Mouse (Mus musculus) intestine, embryonic 16.5 days (tissue): Measurements from ENCODE around the gene Zfp956. TPM values are rescaled to one million over a fixed set of nuclear protein-coding genes. Genes with fewer than 3 reads are reported as not detected.
"Not testable (repeated sequence)": the region's sequence is repeated elsewhere in the genome, so short reads cannot be mapped to it uniquely, and the experiment has no call there.

Experiments
- ATAC-seq: fragments of 200-750 bp; cut with Nextera tagmentation; 2 replicates; pipeline ENCODE4 v1.8.0; 2017; ENCODE audit warnings: moderate TSS enrichment, moderate library complexity
- H3K27ac ChIP-seq: fragments of 300-500 bp; sonication (generic); 2 replicates; pipeline ENCODE4 v1.5.1; 2014; ENCODE audit warnings: mild to moderate bottlenecking, low read length
- H3K27me3 ChIP-seq: fragments of 300-500 bp; sonication (generic); replicated peaks from 2 replicates; pipeline ENCODE4 v1.6.1; 2014; ENCODE audit warnings: low read length, control low read depth, mixed read lengths; ENCODE audit not compliant: control insufficient read depth, insufficient read depth
- H3K36me3 ChIP-seq: fragments of 300-500 bp; sonication (generic); 2 replicates; pipeline ENCODE4 v1.6.1; 2014; ENCODE audit warnings: low read length, control low read depth; ENCODE audit not compliant: control insufficient read depth, insufficient read depth
- H3K4me1 ChIP-seq: fragments of 300-500 bp; sonication (generic); 2 replicates; pipeline ENCODE4 v1.6.1; 2014; ENCODE audit warnings: low read length, control low read depth, mixed read lengths; ENCODE audit not compliant: control insufficient read depth, insufficient read depth
- H3K4me2 ChIP-seq: fragments of 300-500 bp; sonication (generic); 2 replicates; pipeline ENCODE4 v1.6.1; 2014; ENCODE audit warnings: low read depth, low read length, control low read depth
- H3K4me3 ChIP-seq: fragments of 300-500 bp; sonication (generic); 2 replicates; pipeline ENCODE4 v1.5.1; 2014; ENCODE audit warnings: mild to moderate bottlenecking, low read length
- H3K9ac ChIP-seq: fragments of 300-500 bp; sonication (generic); 2 replicates; pipeline ENCODE4 v1.6.1; 2014; ENCODE audit warnings: low read depth, low read length
- H3K9me3 ChIP-seq: fragments of 300-500 bp; sonication (generic); 2 replicates; pipeline ENCODE4 v1.6.1; 2016; ENCODE audit warnings: low read length, control low read depth; ENCODE audit not compliant: control insufficient read depth
- WGBS: fragments of 180-500 bp; shearing (Covaris S2); extraction: QIAGEN DNeasy Blood & Tissue Kit; methylation state at CpG from one replicate; pipeline ENCODE4 v1.1.7; 2014; 5-methylcytosine and 5-hydroxymethylcytosine counted together
- polyA plus RNA-seq: library from polyadenylated mRNA; unstranded; fragments of >200 nt; fragmentation: Nextera tagmentation; extraction: Ambion mirVana; gene quantifications from 2 replicates; pipeline ENCODE4 v1.2.1, GENCODE M21; 2015

Zfp956 gene
- polyA plus RNA-seq, 1 experiment from 2014 or later, result 9.3 TPM

DNA sequence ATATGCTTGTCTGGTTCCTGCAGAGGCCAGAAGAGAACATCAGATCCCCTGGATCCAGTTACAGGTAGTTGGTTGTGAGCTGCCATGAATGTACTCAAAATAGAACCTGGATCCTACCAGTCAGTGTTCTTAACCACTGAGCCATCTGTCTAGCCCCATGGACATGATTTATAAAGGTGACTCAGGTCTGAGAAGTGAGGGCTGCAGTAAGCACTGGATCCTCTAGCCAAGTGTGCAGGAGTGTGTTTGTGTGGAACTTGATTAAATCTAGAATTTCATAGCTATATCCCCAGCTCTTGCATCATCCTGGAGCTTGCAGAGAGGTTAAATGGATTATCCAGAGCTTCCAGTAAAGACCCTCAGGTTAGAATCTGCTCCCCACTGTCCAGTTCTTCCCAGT is 4.6 kb downstream of the Zfp956 start:
- H3K4me3 ChIP-seq, result no peak overlapping the region
- ATAC-seq, result no peak
- H3K27ac ChIP-seq, result no peak overlapping the region
- H3K27me3 ChIP-seq, result no peaks in the 10 kb centered on the region
- no peak overlapping the region for H3K9ac ChIP-seq
- H3K4me2 ChIP-seq, result no peak overlapping the region
- 0 out of 2 replicates have a peak, but pooled peaks cover 12% of the 10 kb centered on the region for H3K36me3 ChIP-seq
- H3K9me3 ChIP-seq, result no peaks in the 10 kb centered on the region
- H3K4me1 ChIP-seq, result peaks cover 9% of the 10 kb centered on the region; the same call in 1 of the 2 replicates

DNA sequence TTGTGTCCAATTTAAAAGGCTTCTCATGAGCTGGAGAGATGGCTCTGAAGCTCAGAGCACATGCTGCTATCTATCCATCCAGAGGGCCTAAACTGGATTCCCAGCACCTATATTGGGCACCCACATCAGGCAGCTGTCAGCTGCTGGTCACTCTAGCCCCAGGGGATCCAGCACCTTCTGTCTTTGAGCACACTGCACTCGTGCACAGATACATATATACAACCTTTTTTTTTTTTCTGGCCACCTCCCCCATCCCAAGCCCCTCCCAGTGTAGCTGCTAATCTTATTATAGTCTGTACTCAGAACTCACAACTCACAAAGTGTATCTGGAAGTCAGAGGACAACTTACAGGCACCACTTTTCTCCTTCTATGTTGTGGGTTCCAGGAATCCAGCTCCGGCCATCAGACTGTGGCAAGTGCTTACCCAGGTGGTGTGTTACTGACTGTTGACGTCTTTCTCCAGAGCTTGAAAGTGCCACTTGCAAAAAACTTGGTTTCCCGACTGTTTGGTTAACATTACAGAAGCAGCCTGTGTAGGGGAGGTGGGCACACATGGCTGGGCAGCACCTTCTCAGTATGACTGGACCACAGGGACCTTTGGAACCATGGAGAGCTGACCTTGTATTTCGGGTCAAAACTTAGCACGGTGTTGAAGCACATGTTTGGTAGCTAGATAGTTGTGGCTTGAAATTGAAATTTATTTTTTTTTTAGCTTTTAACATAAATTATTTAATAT is 7.7 kb downstream of the Zfp956 start:
- H3K9me3 ChIP-seq, result no peaks in the 10 kb centered on the region
- no peak overlapping the region for H3K4me2 ChIP-seq
- no peaks in the 10 kb centered on the region for H3K4me1 ChIP-seq
- H3K27me3 ChIP-seq, result no peaks in the 10 kb centered on the region
- H3K4me3 ChIP-seq, result no peak overlapping the region
- 86% methylated on average over 6 of the region's 6 CpGs for WGBS
- no peak for ATAC-seq
- H3K27ac ChIP-seq, result no peak overlapping the region
- H3K9ac ChIP-seq, result no peak overlapping the region
- H3K36me3 ChIP-seq, result 0 out of 2 replicates have a peak, but pooled peaks cover 12% of the 10 kb centered on the region

DNA sequence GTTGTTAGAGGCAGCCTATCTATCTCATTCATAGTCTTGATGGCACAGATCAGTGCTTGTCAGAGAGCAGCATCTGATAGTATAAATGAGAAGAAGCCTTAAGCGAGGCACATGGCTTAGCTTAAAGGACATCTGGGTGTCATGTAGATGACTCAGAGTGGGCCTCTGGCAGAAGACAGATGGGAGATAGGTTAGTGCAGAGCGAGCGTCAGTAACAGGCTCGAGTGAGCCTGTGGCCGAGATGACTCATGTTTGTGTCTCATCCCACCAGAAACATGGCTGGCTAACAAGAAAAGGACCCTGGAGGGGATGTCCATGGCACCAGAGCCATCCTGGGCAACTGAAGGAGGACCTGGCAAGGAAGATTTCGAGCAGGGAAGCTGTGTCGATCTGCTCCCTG is 9.9 kb downstream of the Zfp956 start:
- H3K4me1 ChIP-seq, result no peaks in the 10 kb centered on the region
- H3K27me3 ChIP-seq, result no peaks in the 10 kb centered on the region
- H3K4me3 ChIP-seq, result no peak overlapping the region
- 73% methylated on average over 7 of the region's 7 CpGs for WGBS
- no peak overlapping the region for H3K4me2 ChIP-seq
- 0 out of 2 replicates have a peak, but pooled peaks cover 12% of the 10 kb centered on the region for H3K36me3 ChIP-seq
- no peak overlapping the region for H3K27ac ChIP-seq
- no peak overlapping the region for H3K9ac ChIP-seq
- no peaks in the 10 kb centered on the region for H3K9me3 ChIP-seq
- ATAC-seq, result no peak

DNA sequence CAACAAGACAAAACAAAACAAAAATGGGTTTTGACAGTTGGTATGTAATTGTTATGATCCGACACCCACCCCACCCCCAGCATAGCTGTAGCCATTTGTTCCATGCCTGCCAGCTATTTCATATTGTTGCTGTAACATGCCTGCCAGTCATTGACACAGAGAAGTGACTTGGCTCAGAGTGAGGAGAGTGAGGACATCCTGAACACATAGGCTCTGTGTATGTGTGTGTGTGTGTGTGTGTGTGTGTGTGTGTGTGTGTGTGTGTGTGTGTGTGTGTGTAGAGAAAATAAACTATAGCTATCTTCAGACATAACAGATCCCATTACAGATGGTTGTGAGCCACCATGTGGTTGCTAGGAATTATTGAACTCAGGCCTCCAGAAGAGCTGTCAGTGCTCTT is 15.0 kb downstream of the Zfp956 start:
- WGBS, result 88% methylated on average over 1 of the region's 1 CpGs
- H3K9me3 ChIP-seq, H3K4me1 ChIP-seq, H3K4me3 ChIP-seq, H3K27me3 ChIP-seq, H3K4me2 ChIP-seq, H3K27ac ChIP-seq, H3K36me3 ChIP-seq, H3K9ac ChIP-seq, ATAC-seq: not testable (repeated sequence)

DNA sequence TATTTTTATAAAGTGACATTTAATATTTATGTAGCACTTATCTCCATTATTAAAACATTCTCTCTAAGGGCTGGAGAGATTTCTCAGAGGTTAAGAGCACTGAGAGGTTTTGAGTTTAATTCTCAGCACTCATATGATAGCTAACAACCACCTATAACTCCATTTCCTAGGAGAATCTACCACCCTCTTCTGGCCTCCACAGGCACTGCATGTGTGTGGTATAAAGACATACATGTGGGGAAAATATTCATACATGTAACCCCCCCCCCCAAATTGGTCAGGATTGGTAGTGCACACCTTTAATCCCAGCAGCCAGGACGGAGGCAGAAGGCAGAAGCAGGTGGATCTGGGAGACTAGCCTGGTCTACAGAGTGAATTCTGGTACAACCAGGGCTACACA is 21.4 kb downstream of the Zfp956 start:
- H3K9me3 ChIP-seq, result no peaks in the 10 kb centered on the region
- 85% methylated on average over 1 of the region's 1 CpGs for WGBS
- no peak overlapping the region for H3K4me3 ChIP-seq
- no peak overlapping the region for H3K27ac ChIP-seq
- H3K27me3 ChIP-seq, result no peaks in the 10 kb centered on the region
- H3K9ac ChIP-seq, result no peak overlapping the region
- ATAC-seq, result no peak
- no peaks in the 10 kb centered on the region for H3K36me3 ChIP-seq
- H3K4me1 ChIP-seq, result no peaks in the 10 kb centered on the region
- H3K4me2 ChIP-seq, result no peak overlapping the region

DNA sequence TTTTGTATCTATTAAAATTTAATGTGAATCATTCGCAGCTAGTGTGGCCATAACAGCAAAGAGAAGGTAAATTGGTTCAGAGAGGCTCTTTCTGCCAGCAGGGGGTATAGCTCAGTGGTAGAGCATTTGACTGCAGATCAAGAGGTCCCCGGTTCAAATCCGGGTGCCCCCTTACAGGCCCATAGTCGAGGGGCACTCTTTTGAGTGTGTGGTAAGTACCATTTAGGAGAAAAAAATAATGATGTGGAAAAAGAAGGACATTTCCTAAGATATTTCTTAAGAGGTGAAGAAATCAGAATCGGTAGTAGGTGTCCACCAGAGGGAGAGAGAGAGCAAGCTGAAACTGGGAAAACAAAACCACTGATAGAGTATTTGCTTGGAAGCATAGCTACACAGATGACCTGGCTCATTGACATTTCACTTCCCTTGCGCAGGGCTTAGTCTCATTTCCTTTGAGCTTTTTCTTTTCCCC is 25.7 kb downstream of the Zfp956 start:
- Histone ChIP-seq H3K9me3 (no peaks in the 10 kb centered on the region), H3K4me2 (no peak overlapping the region), H3K9ac (no peak overlapping the region), H3K27me3 (no peaks in the 10 kb centered on the region), H3K4me1 (no peaks in the 10 kb centered on the region), H3K36me3 (no peaks in the 10 kb centered on the region), H3K27ac (no peak overlapping the region), H3K4me3 (no peak overlapping the region)
- 16% methylated on average over 6 of the region's 6 CpGs for WGBS
- ATAC-seq, result peak; percentile 96

DNA sequence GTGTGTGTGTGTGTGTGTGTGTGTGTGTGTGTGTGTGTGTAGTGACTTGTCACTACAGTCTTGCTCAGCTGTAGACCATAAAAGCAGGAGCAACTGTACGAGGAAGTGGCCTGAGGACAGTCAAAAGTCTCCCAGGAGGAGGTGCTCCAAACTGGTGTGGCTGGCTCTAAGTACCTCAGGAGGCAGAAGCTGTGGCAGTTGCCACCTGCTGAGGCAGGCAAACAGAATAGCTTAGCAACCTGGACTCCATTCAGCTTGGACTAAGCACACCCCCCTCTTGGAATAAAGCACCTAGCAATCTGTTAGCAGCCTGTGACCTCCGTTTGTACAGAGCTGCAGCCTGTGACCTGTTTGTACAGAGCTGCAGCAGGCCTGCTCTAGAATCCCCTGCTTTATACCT is 30.7 kb downstream of the Zfp956 start:
- no peaks in the 10 kb centered on the region for H3K4me1 ChIP-seq

DNA sequence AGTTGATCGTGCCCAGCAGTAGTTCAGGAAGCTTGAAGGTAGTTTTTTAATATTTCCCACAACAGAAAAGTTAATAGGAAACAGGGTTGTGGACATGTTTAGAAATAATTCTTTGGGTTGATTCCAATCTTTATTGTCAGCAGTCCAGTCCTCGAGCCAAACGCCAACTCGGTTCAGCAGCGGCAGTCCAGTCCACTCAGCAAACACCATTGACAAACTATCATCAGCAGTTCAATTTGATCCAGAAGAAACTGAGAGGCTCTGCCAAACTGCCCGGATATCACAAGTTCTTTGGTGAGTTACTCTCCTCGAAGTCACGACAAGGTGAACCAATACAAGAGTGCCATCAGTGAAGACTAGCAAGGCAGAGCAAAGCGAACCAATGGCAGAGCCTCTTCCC is 42.5 kb downstream of the Zfp956 start:
- 85% methylated on average over 9 of the region's 9 CpGs for WGBS
- no peak overlapping the region for H3K4me2 ChIP-seq
- H3K4me1 ChIP-seq, result no peaks in the 10 kb centered on the region
- H3K27ac ChIP-seq, result no peak overlapping the region
- H3K9ac ChIP-seq, result no peak overlapping the region
- ATAC-seq, result no peak
- H3K36me3 ChIP-seq, result no peaks in the 10 kb centered on the region
- no peak overlapping the region for H3K4me3 ChIP-seq
- no peaks in the 10 kb centered on the region for H3K9me3 ChIP-seq
- H3K27me3 ChIP-seq, result no peaks in the 10 kb centered on the region

More for the DNA sequence above, 30.7 kb downstream of the Zfp956 start:
- Histone ChIP-seq H3K9ac (no peak overlapping the region), H3K9me3 (no peaks in the 10 kb centered on the region), H3K27me3 (no peaks in the 10 kb centered on the region), H3K27ac (no peak overlapping the region), H3K4me3 (no peak overlapping the region), H3K4me2 (no peak overlapping the region), H3K36me3 (no peaks in the 10 kb centered on the region)
- WGBS, result 15% methylated on average over 2 of the region's 2 CpGs
- peak; percentile 59; the same call in 1 of the 2 replicates for ATAC-seq

DNA sequence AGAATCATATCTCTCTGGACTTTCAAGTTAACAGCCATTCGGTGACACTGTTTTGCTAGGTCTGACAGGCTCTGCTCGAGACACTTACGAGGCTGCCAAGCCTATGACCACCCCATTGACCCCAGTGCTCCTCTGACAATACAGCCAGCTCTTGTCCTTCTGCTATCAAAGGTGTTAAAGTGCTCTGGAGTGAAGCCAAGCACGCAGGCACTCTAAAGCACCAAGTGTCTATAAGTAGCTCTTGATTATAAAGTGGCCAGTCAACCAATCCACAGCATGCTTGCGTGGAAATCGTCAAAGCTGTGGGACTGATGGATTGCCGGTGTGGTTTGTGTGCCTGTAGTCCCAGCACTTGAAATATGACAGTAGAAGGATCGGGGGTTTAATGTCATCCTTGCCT is 57.5 kb downstream of the Zfp956 start:
- H3K27ac ChIP-seq, result no peak overlapping the region
- no peak overlapping the region for H3K4me3 ChIP-seq
- no peaks in the 10 kb centered on the region for H3K27me3 ChIP-seq
- no peak for ATAC-seq
- H3K4me1 ChIP-seq, result no peaks in the 10 kb centered on the region
- H3K9ac ChIP-seq, result no peak overlapping the region
- 56% methylated on average over 8 of the region's 8 CpGs for WGBS
- no peak overlapping the region for H3K4me2 ChIP-seq
- no peaks in the 10 kb centered on the region for H3K9me3 ChIP-seq
- H3K36me3 ChIP-seq, result no peaks in the 10 kb centered on the region
